Mouse (Mus musculus) G1E-ER4 (cell line): Measurements from ENCODE around the gene Pimreg. TPM values are rescaled to one million over a fixed set of nuclear protein-coding genes. Genes with fewer than 3 reads are reported as not detected.

Experiments used
- GATA1 ChIP-seq: IDR thresholded peaks from one replicate; pipeline ENCODE4 v1.8.0; 2012; ENCODE audit warnings: low read length, inconsistent platforms
- polyA plus RNA-seq: library from polyadenylated mRNA; stranded (reverse); fragments of >175 nt; gene quantifications from 2 replicates; pipeline ENCODE4 v1.2.3, GENCODE M21; 2012

The Pimreg gene
- not detected in 2 replicates for polyA plus RNA-seq

DNA sequence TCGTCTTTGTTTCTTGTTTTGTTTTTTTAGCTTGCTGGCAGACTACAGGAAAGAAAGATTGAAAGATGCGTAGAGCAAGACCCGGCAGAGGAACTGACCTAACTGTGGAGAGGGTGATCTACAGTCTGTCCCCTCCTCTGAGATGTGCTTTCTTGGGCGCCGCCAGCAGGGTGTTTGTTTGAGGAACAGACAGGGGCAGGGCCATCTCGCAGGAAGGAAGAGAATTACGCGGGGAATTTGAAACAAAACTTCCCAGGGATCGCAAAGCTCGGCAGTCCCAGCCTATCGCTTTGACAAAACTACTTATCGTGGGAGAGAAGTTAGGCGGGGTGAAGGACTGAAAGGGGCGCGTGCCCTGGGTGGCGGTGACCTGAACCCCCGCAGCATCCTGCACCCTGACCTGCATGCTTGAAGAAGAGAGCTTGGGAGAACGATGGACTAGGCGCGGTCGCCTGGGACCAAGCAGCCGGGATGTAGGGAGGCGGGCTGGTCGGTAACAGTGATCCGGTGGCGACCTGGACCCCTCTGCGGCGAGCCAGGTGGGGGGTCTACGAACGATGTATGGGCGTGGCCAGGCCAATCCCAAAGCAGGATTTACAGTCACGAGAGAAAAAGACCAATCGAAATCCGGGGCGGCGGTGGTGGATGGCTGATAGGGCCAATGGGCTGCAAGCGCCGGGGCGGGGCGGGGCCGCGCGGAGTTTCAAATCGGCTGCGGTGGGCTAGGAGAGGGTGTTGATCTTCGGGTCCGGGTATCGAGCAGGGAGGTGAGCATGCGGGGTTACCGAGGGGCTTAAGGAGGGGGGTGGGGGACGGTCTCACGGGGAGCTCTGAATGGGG lies at the start of gene Pimreg:
TSS of gene Pimreg (plus strand) at position 265 of the 840 bp plus-strand sequence.
- TF ChIP-seq GATA1, result no peak

DNA sequence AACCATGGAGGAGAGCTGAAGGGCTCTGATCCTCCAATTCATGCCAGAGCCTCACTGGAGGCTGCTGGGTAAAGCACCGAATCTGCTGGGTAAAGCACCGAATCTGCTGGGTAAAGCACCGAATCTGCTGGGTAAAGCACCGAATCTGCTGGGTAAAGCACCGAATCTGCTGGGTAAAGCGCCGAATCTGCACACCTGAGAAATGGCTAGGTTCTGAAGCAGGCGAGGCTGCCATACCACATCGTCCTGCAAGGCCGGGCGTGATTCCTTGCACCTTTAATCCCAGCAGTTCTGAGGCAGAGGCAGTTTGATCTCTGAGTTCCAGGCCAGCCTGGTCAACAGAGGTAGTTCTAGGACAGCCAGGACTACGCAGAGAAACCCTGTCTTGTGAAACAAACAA lies 49.4 kb upstream of the Pimreg start:
- no peak for TF ChIP-seq GATA1

GRCm38 (mm10) chr11:71995968-71996511 lies 45.8 kb upstream of the Pimreg start:
- no peak for TF ChIP-seq GATA1

- TF ChIP-seq GATA1, result no peak
These were observed 45.0 kb upstream of the Pimreg start for GRCm38 (mm10) chr11:71996805-71997204.

DNA sequence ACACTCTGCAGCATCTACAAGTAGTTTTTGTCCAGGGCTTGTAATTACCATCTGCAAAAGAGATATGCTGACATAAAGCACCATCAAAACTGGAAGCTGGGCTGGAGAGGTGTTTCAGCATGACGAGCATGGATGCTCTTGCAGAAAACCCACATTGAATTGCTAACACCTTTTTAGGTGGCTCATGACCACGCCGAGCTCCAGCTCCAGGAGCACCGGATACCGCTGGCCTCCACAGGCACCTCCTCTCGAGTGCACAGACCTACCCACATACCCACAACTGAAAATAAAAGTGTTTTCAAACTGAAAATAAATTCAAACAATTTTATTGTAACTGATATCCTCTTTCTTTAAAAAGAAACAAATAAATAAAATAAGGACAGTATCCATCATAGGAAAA lies 41.6 kb upstream of the Pimreg start:
- no peak for TF ChIP-seq GATA1

DNA sequence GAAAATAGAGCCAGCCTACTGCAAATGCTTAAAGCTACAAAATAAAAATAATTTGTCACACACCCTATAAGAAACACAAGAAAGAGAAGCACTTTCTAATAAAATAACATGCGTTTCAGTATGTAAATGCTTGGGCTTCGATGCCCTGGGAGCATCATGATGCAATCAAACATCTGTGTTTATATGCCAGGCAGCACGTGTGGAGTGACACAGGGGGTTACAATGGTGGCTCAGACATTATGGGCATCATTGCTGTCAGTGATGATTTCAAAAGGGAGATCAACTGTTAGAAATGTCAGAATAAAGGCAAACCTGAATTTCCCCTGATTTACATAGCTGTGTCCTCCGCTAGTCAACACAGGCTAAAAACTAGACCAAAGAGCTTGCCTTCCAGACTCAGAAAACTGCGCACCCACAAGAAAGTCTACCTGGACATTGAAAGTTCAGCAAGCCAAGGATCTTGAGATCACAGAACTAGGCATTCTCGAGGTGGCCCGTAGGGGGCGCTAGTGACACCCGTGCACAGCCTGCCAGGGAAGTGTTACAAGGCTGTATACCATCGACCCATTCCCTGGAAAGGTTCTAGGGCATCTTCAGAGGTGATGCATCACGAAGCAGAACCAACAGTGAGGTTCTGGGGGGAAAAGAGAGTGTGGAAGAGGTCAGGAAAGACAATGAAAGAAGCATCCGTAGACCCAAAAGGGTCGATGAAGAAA lies 39.5 kb upstream of the Pimreg start:
- TF ChIP-seq GATA1, result no peak

- TF ChIP-seq GATA1, result no peak
These were observed 38.7 kb upstream of the Pimreg start for GRCm38 (mm10) chr11:72003171-72003570.

GRCm38 (mm10) chr11:72005547-72005946 lies 36.3 kb upstream of the Pimreg start:
- no peak for TF ChIP-seq GATA1

GRCm38 (mm10) chr11:72010367-72010766 lies 31.5 kb upstream of the Pimreg start:
- TF ChIP-seq GATA1, result no peak

GRCm38 (mm10) chr11:72010940-72011722 lies 30.7 kb upstream of the Pimreg start:
- TF ChIP-seq GATA1, result no peak

DNA sequence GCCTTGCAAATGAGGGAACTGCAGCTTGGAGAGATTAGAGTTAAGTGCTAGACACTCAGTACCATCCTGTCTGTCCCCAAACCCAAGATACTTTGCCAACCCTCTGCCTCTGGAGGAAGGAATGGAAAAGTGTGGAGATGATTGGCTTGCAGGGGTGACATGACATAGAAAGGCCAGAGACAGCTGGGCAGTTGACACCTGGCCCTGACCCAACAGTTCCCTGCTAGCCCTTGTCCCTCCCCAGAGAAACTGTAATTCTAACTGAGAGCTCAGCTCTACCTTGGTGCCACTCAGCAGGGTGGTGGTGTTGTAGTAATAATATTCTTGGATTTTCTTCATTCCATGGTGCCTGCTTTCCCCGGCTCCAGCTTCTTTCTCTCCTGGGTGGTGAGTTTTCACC lies 29.9 kb upstream of the Pimreg start:
- no peak for TF ChIP-seq GATA1

GRCm38 (mm10) chr11:72014674-72015073 lies 27.2 kb upstream of the Pimreg start:
- no peak for TF ChIP-seq GATA1

- no peak for TF ChIP-seq GATA1
These were observed 25.1 kb upstream of the Pimreg start for GRCm38 (mm10) chr11:72016518-72017252.

DNA sequence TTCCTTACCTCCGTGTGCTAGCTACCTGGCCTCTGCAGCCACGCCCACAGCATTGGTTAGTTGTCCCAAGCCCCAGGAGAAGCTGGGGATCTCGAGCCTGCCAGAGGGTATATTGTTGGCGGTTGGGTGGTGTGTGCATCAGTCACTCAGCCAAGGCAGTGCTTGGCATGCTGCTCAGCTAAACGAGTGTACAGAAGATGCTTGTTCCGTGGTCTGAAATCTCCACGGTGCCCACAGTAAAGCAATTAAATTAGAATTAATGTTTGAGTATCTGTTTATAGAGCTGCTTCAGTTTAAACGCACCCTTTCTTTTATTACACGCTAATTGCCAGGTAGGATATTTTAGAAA lies 24.6 kb upstream of the Pimreg start:
- TF ChIP-seq GATA1, result no peak

GRCm38 (mm10) chr11:72021015-72021414 lies 20.8 kb upstream of the Pimreg start:
- no peak for TF ChIP-seq GATA1
